Mouse (Mus musculus) cortical plate, adult 2 months (tissue): ENCODE measurements at regions not wholly inside any gene's neighbourhood (a gene's known extent, or its start where the extent isn't known, plus 50 kb on each side); places are given as distances from the start of the nearest gene placed in this dataset.

ENCODE experiments used
- H3K27ac ChIP-seq: fragments of 200-500 bp; 2 replicates; pipeline ENCODE4 v1.5.1; 2012; ENCODE audit warnings: low read length, control low read depth, inconsistent platforms; ENCODE audit not compliant: insufficient read depth
- H3K4me1 ChIP-seq: fragments of 200-500 bp; 2 replicates; pipeline ENCODE4 v1.6.1; 2011; ENCODE audit warnings: low read length; ENCODE audit not compliant: control insufficient read depth, insufficient read depth
- H3K4me3 ChIP-seq: fragments of 200-500 bp; 2 replicates; pipeline ENCODE4 v1.5.1; 2011; ENCODE audit warnings: mild to moderate bottlenecking, low read length, control low read depth; ENCODE audit not compliant: insufficient read depth
- CTCF ChIP-seq: fragments of 200-500 bp; IDR thresholded peaks from 2 replicates; pipeline ENCODE4 v1.5.1; 2011; ENCODE audit warnings: mild to moderate bottlenecking, control low read depth, low read length; ENCODE audit not compliant: insufficient read depth; ENCODE audit errors: extremely low read depth
- POLR2A ChIP-seq: fragments of 200-500 bp; IDR thresholded peaks from 2 replicates; pipeline ENCODE4 v1.6.1; 2011; ENCODE audit warnings: mild to moderate bottlenecking, low read length, control low read depth; ENCODE audit not compliant: insufficient read depth; ENCODE audit errors: extremely low read depth

DNA sequence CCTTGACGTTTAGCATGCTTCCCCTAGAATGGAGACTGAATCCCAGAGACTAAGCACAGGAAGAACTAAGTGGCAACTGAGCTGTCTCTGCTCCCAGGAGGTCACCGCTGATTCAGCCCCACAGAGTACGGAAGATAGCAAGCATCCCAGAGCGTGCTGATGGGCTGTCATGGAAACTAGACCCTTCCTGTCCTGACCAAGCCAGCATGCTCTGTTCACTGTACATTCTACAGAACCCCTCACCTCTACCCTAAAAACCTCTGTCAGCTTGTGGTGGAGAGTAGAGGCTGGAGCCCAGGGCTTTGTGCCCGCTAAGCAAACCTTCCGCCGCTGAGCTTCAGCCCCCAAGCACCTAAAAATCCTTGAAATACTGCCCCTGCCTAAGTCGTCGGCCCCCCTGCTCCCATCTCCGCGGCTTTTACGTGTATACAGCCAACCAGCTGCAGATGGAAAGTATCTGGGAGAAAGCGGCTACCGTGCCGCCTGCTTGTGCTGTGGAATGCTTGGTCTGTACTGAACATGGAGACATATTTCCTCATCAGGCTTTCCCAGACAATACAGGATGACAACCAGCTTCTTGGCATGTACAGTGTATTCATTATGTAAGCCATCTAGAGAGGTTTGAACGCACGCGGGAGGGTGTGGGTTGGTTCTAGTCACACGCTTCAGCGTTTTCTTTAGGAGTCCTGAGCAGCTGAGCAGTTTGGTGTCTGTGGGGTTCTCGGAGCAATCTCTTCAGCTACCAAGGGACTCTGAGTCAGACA, 237.1 kb downstream of the Tshz3 start:
- Histone ChIP-seq H3K27ac (no peak overlapping the region), H3K4me1 (no peaks in the 10 kb centered on the region), H3K4me3 (no peak overlapping the region)
- no peak for TF ChIP-seq POLR2A
- TF ChIP-seq CTCF, result no peak

DNA sequence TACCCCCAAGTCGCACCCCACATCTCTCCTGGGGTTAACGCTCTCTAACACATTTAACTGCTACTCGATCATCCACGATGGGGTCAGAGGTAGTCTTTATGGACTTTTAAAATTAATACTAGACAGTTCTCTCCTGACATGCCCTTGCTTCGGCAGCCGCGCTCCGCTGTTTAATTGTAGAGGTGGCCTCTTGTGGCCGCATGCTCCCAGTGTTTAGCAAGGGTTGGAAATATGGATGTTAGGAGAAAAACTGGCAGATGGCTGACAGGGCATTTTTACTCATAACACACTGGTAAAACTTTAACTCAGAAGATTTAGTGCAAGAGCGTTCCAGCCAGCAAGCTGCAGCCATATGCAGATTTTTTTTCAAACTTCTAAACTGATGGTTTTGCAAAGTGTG, 242.7 kb downstream of the Tshz3 start:
- no peak overlapping the region for H3K27ac ChIP-seq
- H3K4me3 ChIP-seq, result no peak overlapping the region
- no peak for TF ChIP-seq POLR2A
- TF ChIP-seq CTCF, result no peak
- no peaks in the 10 kb centered on the region for H3K4me1 ChIP-seq

DNA sequence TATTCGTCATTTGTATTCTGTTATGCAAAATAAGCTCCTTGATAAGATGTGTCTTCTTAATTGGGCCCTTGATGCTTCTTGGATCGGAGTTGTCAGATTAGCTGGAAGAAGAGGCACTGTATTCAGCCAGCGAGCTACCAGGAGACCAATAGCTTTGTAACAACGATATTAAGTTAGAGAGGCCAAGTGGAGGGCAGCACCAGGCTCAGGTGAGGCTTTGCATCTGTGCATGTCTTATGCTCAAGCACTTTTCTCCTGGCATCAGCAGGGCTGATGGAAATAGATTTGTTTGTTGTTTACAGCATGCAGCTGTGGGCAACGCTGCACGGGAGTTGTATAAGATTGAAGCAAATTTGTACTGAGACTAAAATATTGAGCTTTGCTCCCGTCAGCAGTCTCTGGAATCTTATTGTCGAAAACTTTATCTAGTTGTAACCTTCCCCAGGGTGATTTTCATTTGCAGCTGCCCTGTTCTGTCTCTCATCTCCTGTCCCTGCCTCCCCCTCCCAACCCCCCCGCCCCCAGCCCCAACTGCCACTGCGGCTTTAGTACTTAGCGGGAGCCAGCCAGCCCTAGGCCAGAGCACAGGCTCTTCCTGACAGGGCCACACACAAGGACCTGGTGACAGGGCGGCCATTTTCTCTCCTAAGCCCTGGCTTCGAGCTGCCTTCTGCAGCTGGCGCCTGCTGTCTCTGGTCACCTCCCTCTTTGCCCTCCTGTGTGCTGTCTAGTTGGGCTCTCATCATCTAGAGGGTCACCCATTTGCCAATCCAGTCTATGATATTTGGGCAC, 247.3 kb downstream of the Tshz3 start:
- no peak overlapping the region for H3K4me3 ChIP-seq
- no peak overlapping the region for H3K27ac ChIP-seq
- no peak for TF ChIP-seq POLR2A
- TF ChIP-seq CTCF, result no peak

GRCm38 (mm10) chr7:36949511-36949910, 251.6 kb downstream of the Tshz3 start:
- H3K27ac ChIP-seq, result no peak overlapping the region
- H3K4me1 ChIP-seq, result no peaks in the 10 kb centered on the region
- H3K4me3 ChIP-seq, result no peak overlapping the region
- TF ChIP-seq CTCF (no peak), POLR2A (no peak)

More for the DNA sequence above, 247.3 kb downstream of the Tshz3 start:
- no peaks in the 10 kb centered on the region for H3K4me1 ChIP-seq

- Histone ChIP-seq H3K27ac (no peak overlapping the region), H3K4me3 (no peak overlapping the region), H3K4me1 (no peaks in the 10 kb centered on the region)
- TF ChIP-seq CTCF, result no peak
These were observed 257.5 kb downstream of the Tshz3 start for GRCm38 (mm10) chr7:36955376-36955775.

GRCm38 (mm10) chr7:36958255-36958654, 260.3 kb downstream of the Tshz3 start:
- TF ChIP-seq CTCF (no peak), POLR2A (no peak)
- H3K4me1 ChIP-seq, result no peaks in the 10 kb centered on the region
- H3K4me3 ChIP-seq, result no peak overlapping the region
- no peak overlapping the region for H3K27ac ChIP-seq

DNA sequence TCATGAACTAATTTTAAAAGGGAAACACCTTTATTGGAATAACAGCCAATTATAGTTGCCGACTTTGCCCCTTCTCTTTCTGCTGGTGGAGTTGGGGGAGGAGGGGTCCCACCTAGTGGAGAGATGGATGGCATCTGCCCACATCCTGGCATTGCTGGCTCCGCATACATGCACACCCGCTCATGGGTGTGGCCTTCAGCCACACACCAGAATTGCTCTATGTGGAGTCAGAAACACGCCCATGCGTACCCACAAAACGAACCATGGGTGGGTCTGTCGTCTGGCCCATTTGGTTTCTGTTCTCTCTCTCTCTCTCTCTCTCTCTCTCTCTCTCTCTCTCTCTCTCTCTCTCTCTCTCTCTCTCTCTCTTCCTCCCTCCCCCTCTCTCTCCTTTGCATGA, 273.9 kb downstream of the Tshz3 start:
- no peaks in the 10 kb centered on the region for H3K4me1 ChIP-seq
- TF ChIP-seq CTCF, result no peak
- TF ChIP-seq POLR2A, result no peak
- H3K4me3 ChIP-seq, result no peak overlapping the region
- no peak overlapping the region for H3K27ac ChIP-seq

- H3K4me3 ChIP-seq, result no peak overlapping the region
- H3K4me1 ChIP-seq, result no peaks in the 10 kb centered on the region
- TF ChIP-seq POLR2A (no peak), CTCF (no peak)
- no peak overlapping the region for H3K27ac ChIP-seq
These were observed 275.9 kb downstream of the Tshz3 start for GRCm38 (mm10) chr7:36973654-36974320.

GRCm38 (mm10) chr7:36974573-36974972, 276.7 kb downstream of the Tshz3 start:
- Histone ChIP-seq H3K4me1 (no peaks in the 10 kb centered on the region), H3K4me3 (no peak overlapping the region), H3K27ac (no peak overlapping the region)
- TF ChIP-seq CTCF (peak; percentile 32; the same call in 1 of the 2 replicates), POLR2A (no peak)
